Mouse (Mus musculus): ENCODE measurements around the gene Arhgap15. TPM values are rescaled to one million over a fixed set of nuclear protein-coding genes. Genes with fewer than 3 reads are reported as not detected.

Arhgap15 gene
- polyA plus RNA-seq, 1 experiment from 2014 or later, result 2.0 TPM

DNA sequence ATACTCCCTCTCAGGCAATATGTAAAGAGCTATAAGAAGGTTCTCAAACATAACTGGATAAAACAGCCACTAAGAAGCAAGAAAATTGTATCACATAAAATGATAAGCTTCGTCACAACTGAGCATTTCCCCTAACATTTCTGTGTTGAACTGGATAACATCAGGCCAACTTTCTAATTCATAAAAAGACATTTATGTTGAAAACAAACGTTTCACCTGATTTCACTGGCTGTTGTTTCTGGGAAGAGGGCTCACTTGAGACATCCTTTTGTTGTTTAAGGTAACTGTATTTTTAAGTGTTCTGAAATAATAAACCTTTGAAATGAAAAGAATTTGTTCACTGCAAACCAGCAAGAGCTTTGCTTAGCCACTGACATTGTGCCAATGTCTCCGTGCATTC lies 697 bp downstream of the Arhgap15 start:
- no peak overlapping the region for H3K27ac ChIP-seq (replicated peaks)
- H3K4me1 ChIP-seq (replicated peaks), result no peaks in the 10 kb centered on the region
- H3K9ac ChIP-seq, result no peak overlapping the region
- H3K36me3 ChIP-seq, result no peaks in the 10 kb centered on the region
- no peak for ATAC-seq (ENCODE audit: low read depth)
- no peaks in the 10 kb centered on the region for H3K27me3 ChIP-seq
- H3K4me3 ChIP-seq, result no peak overlapping the region
- 87% methylated on average over 3 of the region's 3 CpGs for WGBS
- no peaks in the 10 kb centered on the region for H3K9me3 ChIP-seq
- no peak overlapping the region for H3K4me2 ChIP-seq

DNA sequence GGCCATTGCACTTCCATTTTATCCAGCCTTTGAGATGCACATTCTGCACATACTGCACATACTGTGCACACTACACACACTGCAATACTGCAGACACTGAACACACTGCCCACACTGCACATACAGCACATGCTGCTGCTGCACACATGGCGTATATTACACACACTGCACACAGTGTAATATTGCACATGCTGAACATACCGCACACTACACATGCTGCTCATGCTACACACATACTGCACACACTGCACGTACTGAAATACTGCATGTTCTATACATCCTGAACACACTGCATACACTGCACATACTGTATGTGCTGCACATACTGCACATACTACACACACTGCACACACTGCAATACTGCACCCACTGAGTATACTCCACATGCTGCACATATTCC lies 7.3 kb downstream of the Arhgap15 start:
- Histone ChIP-seq H3K9ac (no peak overlapping the region), H3K27ac (replicated peaks) (no peak overlapping the region), H3K4me3 (no peak overlapping the region), H3K36me3 (no peaks in the 10 kb centered on the region), H3K4me2 (no peak overlapping the region), H3K9me3 (no peaks in the 10 kb centered on the region), H3K4me1 (replicated peaks) (no peaks in the 10 kb centered on the region), H3K27me3 (no peaks in the 10 kb centered on the region)
- 93% methylated on average over 3 of the region's 3 CpGs for WGBS
- no peak for ATAC-seq (ENCODE audit: low read depth)

DNA sequence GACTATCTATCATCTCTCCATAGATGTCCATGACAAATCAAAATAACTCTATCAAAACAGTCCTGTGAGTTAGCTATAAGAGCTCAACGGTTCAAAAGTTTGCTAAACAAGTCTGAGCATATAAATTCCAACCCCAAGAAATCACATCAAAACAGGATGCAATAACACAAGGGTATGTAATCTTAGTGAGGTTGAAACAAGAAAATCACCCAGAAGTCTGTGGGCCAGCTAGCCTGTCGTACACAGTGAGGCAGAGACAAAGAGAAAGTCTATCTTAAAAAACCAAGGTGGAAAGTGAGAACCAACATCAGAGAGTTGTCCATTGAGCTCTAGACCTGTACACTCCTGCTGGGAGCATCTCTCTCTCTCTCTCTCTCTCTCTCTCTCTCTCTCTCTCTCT lies 8.0 kb downstream of the Arhgap15 start:
- H3K36me3 ChIP-seq, result no peaks in the 10 kb centered on the region
- ATAC-seq (ENCODE audit: low read depth), result no peak
- H3K4me3 ChIP-seq, result no peak overlapping the region
- H3K27me3 ChIP-seq, result no peaks in the 10 kb centered on the region
- no peak overlapping the region for H3K4me2 ChIP-seq
- no peak overlapping the region for H3K9ac ChIP-seq
- H3K27ac ChIP-seq (replicated peaks), result no peak overlapping the region
- no peaks in the 10 kb centered on the region for H3K9me3 ChIP-seq
- 83% methylated on average over 2 of the region's 2 CpGs for WGBS
- no peaks in the 10 kb centered on the region for H3K4me1 ChIP-seq (replicated peaks)

DNA sequence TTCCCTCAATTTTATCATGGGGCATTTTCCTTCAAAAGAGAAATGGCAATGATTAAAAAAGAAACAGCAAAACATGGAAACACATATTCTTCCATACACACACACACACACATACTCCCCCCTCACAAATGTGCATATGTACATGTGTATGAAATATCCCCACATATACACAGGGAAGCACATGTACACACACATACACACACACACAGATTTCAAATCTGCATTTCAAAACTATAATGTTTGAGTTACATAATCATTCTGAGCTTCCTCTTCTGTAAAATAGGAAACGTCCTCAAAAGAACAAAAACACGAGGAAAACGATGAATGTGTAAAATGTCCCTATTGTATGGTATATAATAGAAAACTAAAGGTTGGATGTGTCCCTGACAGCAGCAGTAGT lies 13.1 kb downstream of the Arhgap15 start:
- H3K4me3 ChIP-seq, result no peak overlapping the region
- WGBS, result 87% methylated on average over 3 of the region's 3 CpGs
- no peaks in the 10 kb centered on the region for H3K27me3 ChIP-seq
- H3K4me1 ChIP-seq (replicated peaks), result no peaks in the 10 kb centered on the region
- no peaks in the 10 kb centered on the region for H3K9me3 ChIP-seq
- H3K27ac ChIP-seq (replicated peaks), result no peak overlapping the region
- no peak overlapping the region for H3K4me2 ChIP-seq
- H3K36me3 ChIP-seq, result no peaks in the 10 kb centered on the region
- H3K9ac ChIP-seq, result no peak overlapping the region
- no peak for ATAC-seq (ENCODE audit: low read depth)

DNA sequence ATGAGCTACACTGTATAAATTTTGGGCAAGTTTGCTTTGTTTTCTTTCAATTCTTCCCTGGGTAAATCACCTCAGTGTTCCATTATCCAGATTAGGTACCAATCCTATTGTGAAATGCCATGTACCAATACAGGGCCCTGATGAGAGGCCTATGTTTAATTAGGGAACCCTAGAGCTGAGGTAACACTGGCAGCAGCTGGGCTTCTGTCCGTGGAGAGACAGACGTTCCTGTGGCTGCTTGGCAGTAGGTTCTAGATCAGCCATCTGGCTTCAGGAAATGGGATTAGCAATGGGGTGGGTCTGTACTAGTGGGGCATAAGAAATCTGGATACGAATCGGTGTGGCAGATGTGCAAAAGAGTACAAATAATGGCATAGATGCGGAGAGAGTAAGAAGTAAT lies 14.7 kb downstream of the Arhgap15 start:
- no peak overlapping the region for H3K4me2 ChIP-seq
- no peaks in the 10 kb centered on the region for H3K27me3 ChIP-seq
- no peak overlapping the region for H3K9ac ChIP-seq
- H3K36me3 ChIP-seq, result no peaks in the 10 kb centered on the region
- H3K9me3 ChIP-seq, result no peaks in the 10 kb centered on the region
- WGBS, result 78% methylated on average over 5 of the region's 5 CpGs
- no peak overlapping the region for H3K27ac ChIP-seq (replicated peaks)
- no peaks in the 10 kb centered on the region for H3K4me1 ChIP-seq (replicated peaks)
- no peak overlapping the region for H3K4me3 ChIP-seq
- ATAC-seq (ENCODE audit: low read depth), result no peak

DNA sequence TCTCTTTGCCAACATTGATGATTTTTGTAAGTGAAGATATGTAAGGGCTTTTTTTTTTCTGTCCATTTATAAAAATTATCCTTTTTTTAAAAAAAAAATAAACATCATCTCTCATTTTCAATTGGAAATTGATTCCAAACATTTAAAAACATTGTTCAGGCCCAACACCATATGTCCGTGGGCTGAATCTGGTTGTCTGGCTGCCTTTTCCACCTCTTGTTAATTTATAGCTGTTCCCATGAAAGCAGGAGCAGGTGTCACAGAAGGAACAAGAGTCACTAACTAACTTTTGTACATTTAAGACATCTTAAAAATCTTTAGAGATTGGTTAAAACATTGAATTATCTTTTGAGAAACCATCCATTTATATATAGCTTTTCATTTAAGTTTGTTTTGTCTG lies 15.8 kb downstream of the Arhgap15 start:
- H3K9me3 ChIP-seq, result no peaks in the 10 kb centered on the region
- 34% methylated on average over 1 of the region's 1 CpGs for WGBS
- H3K27ac ChIP-seq (replicated peaks), result no peak overlapping the region
- no peak overlapping the region for H3K9ac ChIP-seq
- no peaks in the 10 kb centered on the region for H3K36me3 ChIP-seq
- no peaks in the 10 kb centered on the region for H3K27me3 ChIP-seq
- H3K4me2 ChIP-seq, result no peak overlapping the region
- no peak for ATAC-seq (ENCODE audit: low read depth)
- no peaks in the 10 kb centered on the region for H3K4me1 ChIP-seq (replicated peaks)
- no peak overlapping the region for H3K4me3 ChIP-seq

DNA sequence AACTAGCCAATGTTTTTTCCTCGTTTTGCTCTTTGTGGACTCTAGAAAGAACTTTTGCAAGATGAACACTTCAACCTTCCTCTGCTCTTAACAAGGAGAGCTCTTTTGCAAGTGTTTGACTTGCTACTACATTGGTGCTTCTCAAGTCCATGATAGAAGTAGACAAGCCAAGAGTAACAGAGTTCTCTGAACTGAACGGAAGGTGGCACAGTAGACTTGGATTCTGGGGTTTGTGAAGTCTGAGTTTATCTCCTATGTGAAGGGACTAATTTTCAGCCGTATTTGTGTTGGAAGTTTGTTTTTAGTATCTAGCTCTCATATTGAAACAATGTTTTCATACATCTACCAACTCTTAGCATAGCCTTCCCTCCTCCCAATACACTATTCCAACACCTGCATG lies 17.6 kb downstream of the Arhgap15 start:
- H3K4me3 ChIP-seq, result no peak overlapping the region
- H3K27me3 ChIP-seq, result no peaks in the 10 kb centered on the region
- ATAC-seq (ENCODE audit: low read depth), result no peak
- H3K9me3 ChIP-seq, result no peaks in the 10 kb centered on the region
- no peak overlapping the region for H3K27ac ChIP-seq (replicated peaks)
- no peak overlapping the region for H3K9ac ChIP-seq
- no peaks in the 10 kb centered on the region for H3K36me3 ChIP-seq
- WGBS, result 92% methylated on average over 3 of the region's 3 CpGs
- no peak overlapping the region for H3K4me2 ChIP-seq
- H3K4me1 ChIP-seq (replicated peaks), result no peaks in the 10 kb centered on the region

DNA sequence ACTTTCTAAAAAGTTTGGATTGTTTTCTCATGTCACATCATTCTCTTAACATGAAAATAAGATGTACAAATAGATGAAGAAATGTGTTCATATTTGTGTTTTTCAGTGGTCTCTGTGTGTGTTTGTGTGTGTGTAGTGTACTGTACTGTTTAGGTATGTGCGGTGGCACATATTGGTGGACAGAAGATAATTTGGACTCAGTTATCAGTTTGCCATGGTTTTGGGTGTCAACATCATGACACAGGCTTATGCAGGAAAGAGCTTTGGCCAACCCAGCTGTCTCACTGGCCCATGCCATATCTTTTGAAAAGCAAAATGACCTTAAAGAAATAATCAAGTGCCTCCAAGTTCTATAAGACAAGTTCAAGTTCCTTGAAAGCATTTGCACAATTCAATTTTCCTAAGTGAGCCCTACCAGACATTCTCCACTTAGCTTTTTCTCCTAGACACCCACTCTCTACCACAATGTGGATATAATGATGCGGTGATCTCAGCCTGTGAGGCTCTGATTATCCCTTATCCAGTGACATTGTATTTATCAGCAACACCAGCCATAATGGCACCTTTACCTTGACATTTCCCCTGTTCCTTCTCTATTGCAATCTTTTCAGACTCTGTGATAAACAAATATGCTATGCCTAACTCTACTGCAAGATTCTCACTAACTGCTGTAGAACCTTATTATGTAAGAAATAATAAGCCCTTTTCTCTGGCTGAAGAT lies 21.4 kb downstream of the Arhgap15 start:
- H3K27me3 ChIP-seq, result no peaks in the 10 kb centered on the region
- 92% methylated on average over 2 of the region's 2 CpGs for WGBS
- no peaks in the 10 kb centered on the region for H3K4me1 ChIP-seq (replicated peaks)
- ATAC-seq (ENCODE audit: low read depth), result no peak
- no peak overlapping the region for H3K9ac ChIP-seq
- no peak overlapping the region for H3K4me3 ChIP-seq
- no peaks in the 10 kb centered on the region for H3K36me3 ChIP-seq
- H3K4me2 ChIP-seq, result no peak overlapping the region
- H3K9me3 ChIP-seq, result no peaks in the 10 kb centered on the region
- no peak overlapping the region for H3K27ac ChIP-seq (replicated peaks)

DNA sequence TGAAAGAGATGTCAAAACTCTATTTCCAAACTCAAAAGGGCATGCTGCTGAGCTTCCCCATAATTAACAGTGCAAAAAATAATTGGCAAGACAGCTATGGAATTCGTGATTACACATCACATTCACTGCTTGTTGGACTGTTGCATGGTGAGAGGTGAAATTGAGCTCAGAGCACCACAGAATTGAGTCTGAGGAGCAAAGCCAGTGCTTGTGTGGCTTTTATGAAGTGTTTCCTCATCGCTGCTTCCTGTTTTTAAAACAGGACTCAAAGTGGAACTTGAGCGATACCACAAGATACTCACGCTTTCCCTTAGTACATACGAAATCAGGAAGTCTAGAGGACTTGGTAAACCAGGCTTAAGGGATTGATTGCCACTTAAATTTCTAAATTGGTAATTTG lies 24.0 kb downstream of the Arhgap15 start:
- Histone ChIP-seq H3K4me1 (replicated peaks) (no peaks in the 10 kb centered on the region), H3K27ac (replicated peaks) (no peak overlapping the region), H3K9me3 (no peaks in the 10 kb centered on the region), H3K4me3 (no peak overlapping the region), H3K9ac (no peak overlapping the region), H3K4me2 (no peak overlapping the region), H3K36me3 (no peaks in the 10 kb centered on the region), H3K27me3 (no peaks in the 10 kb centered on the region)
- ATAC-seq (ENCODE audit: low read depth), result no peak
- 85% methylated on average over 5 of the region's 5 CpGs for WGBS

DNA sequence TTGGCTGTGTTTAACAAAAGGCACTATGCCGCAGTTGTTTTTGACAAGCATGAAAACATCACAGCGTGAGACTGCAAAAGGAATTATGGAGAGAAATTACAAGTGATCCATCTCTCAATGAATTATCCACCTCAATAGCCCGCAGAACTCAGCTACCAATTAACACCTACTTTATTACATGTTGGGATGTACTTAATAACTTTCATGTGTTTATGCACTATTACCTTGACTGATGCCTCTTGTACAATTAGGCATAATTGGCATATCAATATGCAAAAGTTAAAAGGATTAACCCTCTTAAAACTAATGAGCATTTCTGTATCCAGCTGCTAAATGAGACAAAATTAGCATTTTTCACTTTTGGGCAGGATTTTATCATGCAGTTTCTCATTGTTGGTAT lies 33.5 kb downstream of the Arhgap15 start:
- Histone ChIP-seq H3K9me3 (no peaks in the 10 kb centered on the region), H3K9ac (no peak overlapping the region), H3K4me2 (no peak overlapping the region), H3K4me1 (replicated peaks) (peaks cover 36% of the 10 kb centered on the region), H3K27ac (replicated peaks) (no peak overlapping the region), H3K27me3 (0 out of 2 replicates have a peak, but pooled peaks cover 4% of the 10 kb centered on the region), H3K4me3 (no peak overlapping the region), H3K36me3 (no peaks in the 10 kb centered on the region)
- peak; percentile 30; the same call in 1 of the 2 replicates for ATAC-seq (ENCODE audit: low read depth)
- 49% methylated on average over 3 of the region's 3 CpGs for WGBS

DNA sequence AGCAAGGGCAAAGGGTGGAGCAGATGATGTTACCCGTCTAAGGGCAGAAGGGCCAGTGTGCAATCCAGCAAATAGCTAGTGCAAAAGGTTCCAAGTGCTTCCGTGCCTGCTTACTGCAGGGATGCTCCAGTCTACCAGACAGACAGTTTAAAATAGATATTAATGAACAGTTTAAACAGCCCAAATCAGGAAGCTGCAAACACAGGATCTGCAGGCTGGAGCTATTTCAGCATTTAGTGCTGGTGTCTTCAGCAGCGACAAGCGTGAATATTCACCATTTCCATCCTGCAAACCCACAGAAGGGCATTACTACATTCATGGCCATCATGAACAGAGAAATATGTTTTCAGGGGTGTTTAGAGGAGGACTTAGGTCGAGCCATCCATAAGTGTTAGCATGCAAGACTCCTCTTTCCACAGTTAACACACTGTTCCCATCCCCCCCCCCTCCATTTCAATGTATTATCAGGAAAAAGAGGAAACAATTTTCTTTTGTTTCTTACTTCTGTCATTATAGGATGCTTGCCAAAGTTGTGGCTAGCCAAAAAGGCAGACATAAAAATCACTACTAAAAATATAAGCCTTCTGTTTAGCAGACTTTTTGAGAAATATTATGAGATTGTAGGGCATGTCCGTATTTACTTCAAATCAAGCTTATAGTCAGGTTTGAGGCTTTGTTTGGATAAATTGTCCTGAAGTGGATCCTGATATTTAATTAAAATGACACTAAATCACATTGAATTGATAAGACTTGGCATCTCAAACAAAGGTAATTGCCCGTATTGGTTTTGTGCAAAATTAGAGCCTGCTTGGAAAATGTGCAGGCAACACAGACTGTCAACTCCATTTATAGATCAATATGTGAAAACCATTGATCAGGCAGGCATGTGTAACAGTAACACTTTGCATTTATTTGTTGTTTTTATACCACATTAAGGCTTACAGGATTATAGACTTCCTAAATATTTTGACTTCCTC lies 35.4 kb downstream of the Arhgap15 start:
- no peak overlapping the region for H3K9ac ChIP-seq
- no peak overlapping the region for H3K27ac ChIP-seq (replicated peaks)
- H3K27me3 ChIP-seq, result 0 out of 2 replicates have a peak, but pooled peaks cover 4% of the 10 kb centered on the region
- ATAC-seq (ENCODE audit: low read depth), result no peak
- H3K4me1 ChIP-seq (replicated peaks), result peaks cover 45% of the 10 kb centered on the region
- H3K36me3 ChIP-seq, result no peaks in the 10 kb centered on the region
- no peak overlapping the region for H3K4me2 ChIP-seq
- H3K4me3 ChIP-seq, result no peak overlapping the region
- no peaks in the 10 kb centered on the region for H3K9me3 ChIP-seq
- 67% methylated on average over 7 of the region's 7 CpGs for WGBS

DNA sequence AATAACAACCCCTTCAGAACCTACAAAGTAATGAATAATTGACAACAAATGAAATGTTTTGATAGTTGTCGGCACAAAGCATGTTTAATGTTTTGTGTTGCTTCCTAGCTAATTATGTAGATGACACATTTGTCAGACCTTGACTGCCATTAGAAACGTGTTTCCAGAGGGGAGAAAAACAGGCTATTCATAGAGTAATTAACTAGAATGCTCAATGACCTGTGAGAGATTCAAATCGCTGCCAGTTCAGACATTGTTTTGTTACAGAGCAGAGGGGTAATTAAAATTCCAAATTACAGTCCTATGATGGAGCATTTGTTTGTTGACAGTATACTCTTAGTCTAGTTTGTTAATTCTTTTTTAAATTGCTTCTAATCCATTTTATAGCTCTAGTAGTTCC lies 37.5 kb downstream of the Arhgap15 start:
- 6% methylated on average over 3 of the region's 3 CpGs for WGBS
- no peak overlapping the region for H3K4me3 ChIP-seq
- no peaks in the 10 kb centered on the region for H3K9me3 ChIP-seq
- peaks cover 10% of the 10 kb centered on the region; the same call in 1 of the 2 replicates for H3K27me3 ChIP-seq
- no peaks in the 10 kb centered on the region for H3K36me3 ChIP-seq
- no peak overlapping the region for H3K27ac ChIP-seq (replicated peaks)
- peaks cover 47% of the 10 kb centered on the region for H3K4me1 ChIP-seq (replicated peaks)
- H3K4me2 ChIP-seq, result no peak overlapping the region
- no peak overlapping the region for H3K9ac ChIP-seq
- ATAC-seq (ENCODE audit: low read depth), result peak; percentile 16; the same call in 1 of the 2 replicates

Data from neural tube, embryonic 13.5 days (tissue).